Mouse (Mus musculus): ENCODE results near the gene Ndufs5. TPM values are rescaled to one million over a fixed set of nuclear protein-coding genes. Genes with fewer than 3 reads are reported as not detected.

Gene Ndufs5
- total RNA-seq, 2 experiments from 2014 or later: 180 to 196 TPM

Other genes with a start within 250 kb of the Ndufs5 start
- gene Macf1, start 33.8 kb downstream of the Ndufs5 start, total RNA-seq (2021): 100 to 1,000 TPM; 225 to 255 TPM
- 10 to 100 TPM; 56.8 to 65.2 TPM for gene Akirin1, start 32.1 kb upstream of the Ndufs5 start, total RNA-seq (2021)
- gene Rhbdl2, start 69.7 kb upstream of the Ndufs5 start, total RNA-seq (2021): 1 to 10 TPM in 1 of 2 experiments, under 1 TPM in 1; 0.72 to 1.1 TPM
- gene 4933427I04Rik, start 141.5 kb upstream of the Ndufs5 start, total RNA-seq (2021): not detected
- gene Mycbp, start 186.6 kb upstream of the Ndufs5 start, total RNA-seq (2021): 10 to 100 TPM; 11.4 to 12.7 TPM
- gene Rragc, start 199.2 kb upstream of the Ndufs5 start, total RNA-seq (2021): 10 to 100 TPM; 56.5 to 59.2 TPM
- gene 4930535I16Rik, start 199.8 kb upstream of the Ndufs5 start, total RNA-seq (2021): not detected